Mouse (Mus musculus) stomach, postnatal 0 days (tissue): ENCODE results near the gene Exd2.

Experiments
- CTCF ChIP-seq: IDR thresholded peaks from 2 replicates; pipeline ENCODE4 v1.5.1; 2016; ENCODE audit warnings: antibody characterized with exemption, low read depth, mild to moderate bottlenecking, moderate library complexity
- EP300 ChIP-seq: optimal IDR thresholded peaks from 2 replicates; pipeline ENCODE3; 2016; ENCODE audit warnings: antibody characterized with exemption

GRCm38 (mm10) chr12:80500506-80500905 is 37.6 kb downstream of the Exd2 start:
- TF ChIP-seq CTCF = no peak
- no peak for TF ChIP-seq EP300
